Mouse (Mus musculus) cerebellum, adult (tissue): ENCODE results near the gene Esp38.
"Not testable (repeated sequence)": the region's sequence is repeated elsewhere in the genome, so short reads cannot be mapped to it uniquely, and the experiment has no call there.

Source experiments
- ATAC-seq: cut with Nextera tagmentation; 2 replicates; pipeline ENCODE4 v1.9.2; 2017; ENCODE audit warnings: mild to moderate bottlenecking, moderate library complexity, mixed read lengths; ENCODE audit not compliant: insufficient number of reproducible peaks, low FRiP score, low TSS enrichment

The Esp38 gene

GRCm38 (mm10) chr17:39950220-39950619, at the start of gene Esp38:
TSS of gene Esp38 (plus strand) at chr17:39950520.
- ATAC-seq: no peak

- ATAC-seq: not testable (repeated sequence)
Measured at GRCm38 (mm10) chr17:39902928-39903545, 47.3 kb upstream of the Esp38 start.
